Mouse (Mus musculus): ENCODE measurements at regions not wholly inside any gene's neighbourhood (a gene's known extent, or its start where the extent isn't known, plus 50 kb on each side); places are given as distances from the start of the nearest gene placed in this dataset.

DNA sequence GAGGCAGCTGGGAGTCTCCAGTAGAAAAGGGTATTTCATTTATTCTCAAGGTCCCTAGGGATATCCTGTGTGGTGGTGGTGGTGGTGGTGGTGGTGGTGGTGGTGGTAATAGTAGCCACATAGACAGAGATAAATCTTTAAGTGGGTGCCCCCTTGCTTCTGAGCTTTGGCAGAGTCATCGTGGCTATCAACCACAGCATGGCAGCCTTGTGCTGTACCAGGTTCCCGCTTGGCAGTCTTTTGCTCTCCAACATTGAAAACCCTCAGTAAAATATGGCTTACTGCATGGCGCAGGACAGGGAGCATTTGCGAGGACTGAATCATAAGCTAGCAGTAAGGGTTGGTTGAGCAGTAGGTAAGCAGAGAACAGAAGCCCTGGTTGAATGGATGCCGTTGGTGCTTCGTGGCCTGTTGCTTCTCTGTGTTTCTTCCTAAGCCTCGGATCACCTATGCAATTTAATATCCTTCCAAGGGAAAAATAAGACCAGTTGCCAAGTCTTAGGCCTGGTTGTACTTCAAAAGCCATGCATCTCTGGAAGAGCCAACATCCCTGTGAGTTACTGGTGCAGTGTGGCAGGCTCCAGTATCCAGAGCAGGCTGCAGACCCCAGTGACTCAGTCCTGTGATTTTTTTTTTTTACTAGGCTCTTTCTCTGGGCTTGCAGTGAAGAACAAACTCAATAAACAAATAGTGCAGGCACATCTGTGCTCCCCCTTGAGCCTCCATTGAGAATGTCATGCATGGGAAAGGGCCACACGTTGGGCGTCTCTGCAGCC is 76.6 kb upstream of the Maml3 start:
- 85% methylated on average over 9 of the region's 9 CpGs for WGBS

DNA sequence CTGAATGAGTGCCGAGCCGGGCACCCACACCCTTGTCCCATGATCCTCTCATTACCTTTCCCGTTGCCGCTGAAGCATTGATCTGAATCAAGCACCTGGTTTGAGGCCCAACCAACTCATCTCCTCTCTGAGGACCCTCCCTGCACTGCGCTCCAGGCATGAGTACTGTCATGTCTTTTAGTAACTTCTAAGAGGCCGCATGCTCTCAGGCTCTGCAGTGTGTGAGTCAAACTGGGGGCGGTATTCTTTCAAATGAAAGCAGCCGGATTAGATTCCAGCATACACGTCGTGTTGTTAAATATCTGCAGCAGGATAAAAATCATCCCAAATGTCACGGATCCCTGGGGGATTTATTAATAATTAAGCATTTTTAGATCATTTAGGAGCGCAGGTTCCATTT is 79.4 kb upstream of the Maml3 start:
- H3K4me2 ChIP-seq (replicated peaks; ENCODE audit: low read depth) = no peak overlapping the region
- no peaks in the 10 kb centered on the region for H3K9me3 ChIP-seq (ENCODE audit: control insufficient read depth, low read length)
- no peak overlapping the region for H3K9ac ChIP-seq (ENCODE audit: low read length)
- no peaks in the 10 kb centered on the region for H3K36me3 ChIP-seq (ENCODE audit: control insufficient read depth, insufficient read depth, low read length)
- H3K4me1 ChIP-seq (replicated peaks; ENCODE audit: control insufficient read depth, insufficient read depth) = peaks cover 8% of the 10 kb centered on the region; the same call in 1 of the 2 replicates
- DNase-seq (ENCODE audit: low spot score) (peak; percentile 3), ATAC-seq (ENCODE audit: low FRiP score, low TSS enrichment) (no peak)
- TF ChIP-seq EP300 (optimal IDR thresholded peaks at IDR 0.05) (no peak), CTCF (IDR thresholded peaks at IDR 0.05; ENCODE audit: low read depth) (no peak)
- no peaks in the 10 kb centered on the region for H3K27me3 ChIP-seq (ENCODE audit: control insufficient read depth, insufficient read depth, low read length)
- no peak overlapping the region for H3K27ac ChIP-seq (replicated peaks)
- WGBS = 66% methylated on average over 12 of the region's 12 CpGs
- no peak overlapping the region for H3K4me3 ChIP-seq (ENCODE audit: low read depth, low read length)

More for the DNA sequence above, 76.6 kb upstream of the Maml3 start:
- no peak overlapping the region for H3K9ac ChIP-seq (ENCODE audit: low read length)
- TF ChIP-seq CTCF (IDR thresholded peaks at IDR 0.05; ENCODE audit: low read depth) (peak; percentile 39), EP300 (optimal IDR thresholded peaks at IDR 0.05) (no peak)
- H3K36me3 ChIP-seq (ENCODE audit: control insufficient read depth, insufficient read depth, low read length) = no peaks in the 10 kb centered on the region
- ATAC-seq (ENCODE audit: low FRiP score, low TSS enrichment) (no peak), DNase-seq (ENCODE audit: low spot score) (no peak)
- H3K4me1 ChIP-seq (replicated peaks; ENCODE audit: control insufficient read depth, insufficient read depth) = peaks cover 8% of the 10 kb centered on the region; the same call in 1 of the 2 replicates
- no peak overlapping the region for H3K4me3 ChIP-seq (ENCODE audit: low read depth, low read length)
- no peaks in the 10 kb centered on the region for H3K27me3 ChIP-seq (ENCODE audit: control insufficient read depth, insufficient read depth, low read length)
- H3K27ac ChIP-seq (replicated peaks) = peak overlapping the region; percentile 90
- H3K9me3 ChIP-seq (ENCODE audit: control insufficient read depth, low read length) = no peaks in the 10 kb centered on the region
- H3K4me2 ChIP-seq (replicated peaks; ENCODE audit: low read depth) = no peak overlapping the region

DNA sequence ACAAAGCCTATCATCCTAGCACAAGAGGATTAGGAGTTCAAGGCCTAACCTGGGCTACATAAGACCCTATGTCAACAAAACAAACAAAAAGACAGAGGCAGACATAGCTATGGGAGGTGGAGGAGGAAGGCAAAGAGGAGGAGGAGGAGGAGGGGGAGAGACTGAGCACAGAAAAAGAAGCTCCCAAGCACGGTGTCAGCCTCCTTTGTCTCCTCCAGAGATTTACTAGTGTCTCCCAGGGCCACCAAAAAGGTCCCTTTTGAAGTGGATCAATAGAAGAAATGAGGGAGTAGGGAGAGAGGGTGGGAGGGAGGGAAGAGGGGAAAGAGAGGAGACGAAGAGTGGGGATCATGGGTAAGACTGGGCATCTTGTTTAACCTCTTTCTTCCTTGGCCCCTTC is 80.5 kb upstream of the Maml3 start:
- WGBS = 48% methylated on average over 2 of the region's 2 CpGs
- no peak overlapping the region for H3K4me2 ChIP-seq (replicated peaks; ENCODE audit: low read depth)
- H3K4me1 ChIP-seq (replicated peaks; ENCODE audit: control insufficient read depth, insufficient read depth) = peaks cover 5% of the 10 kb centered on the region; the same call in 1 of the 2 replicates
- H3K9me3 ChIP-seq (ENCODE audit: control insufficient read depth, low read length) = no peaks in the 10 kb centered on the region
- H3K27ac ChIP-seq (replicated peaks) = no peak overlapping the region
- DNase-seq (ENCODE audit: low spot score) (no peak), ATAC-seq (ENCODE audit: low FRiP score, low TSS enrichment) (no peak)
- no peaks in the 10 kb centered on the region for H3K27me3 ChIP-seq (ENCODE audit: control insufficient read depth, insufficient read depth, low read length)
- H3K9ac ChIP-seq (ENCODE audit: low read length) = no peak overlapping the region
- no peak overlapping the region for H3K4me3 ChIP-seq (ENCODE audit: low read depth, low read length)
- no peak for TF ChIP-seq EP300 (optimal IDR thresholded peaks at IDR 0.05)
- no peak for TF ChIP-seq CTCF (IDR thresholded peaks at IDR 0.05; ENCODE audit: low read depth)
- H3K36me3 ChIP-seq (ENCODE audit: control insufficient read depth, insufficient read depth, low read length) = no peaks in the 10 kb centered on the region

DNA sequence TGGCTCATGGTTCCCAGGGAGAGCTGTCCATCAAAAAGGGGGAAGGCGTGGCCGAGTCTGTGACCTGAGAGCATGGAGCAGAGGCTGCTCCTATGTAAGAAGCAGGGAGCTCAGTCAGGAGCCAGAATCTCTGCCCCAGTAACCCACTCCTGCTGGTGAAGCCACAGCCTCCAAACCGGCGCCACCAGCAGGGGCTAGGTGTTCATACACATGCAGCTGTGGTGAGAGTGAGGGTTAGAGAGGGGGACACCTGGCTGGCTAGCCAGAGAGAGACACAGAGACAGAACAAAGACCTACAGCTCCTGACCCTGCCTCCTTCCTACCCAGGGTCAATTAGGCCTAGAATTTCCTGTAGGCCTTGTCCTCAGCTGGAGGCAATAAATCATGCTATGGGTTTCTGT is 80.7 kb upstream of the Foxo1 start:
- no peaks in the 10 kb centered on the region for H3K36me3 ChIP-seq (ENCODE audit: control insufficient read depth, insufficient read depth, low read length)
- no peak overlapping the region for H3K9ac ChIP-seq (ENCODE audit: low read length)
- H3K27me3 ChIP-seq (ENCODE audit: control insufficient read depth, insufficient read depth, low read length) = no peaks in the 10 kb centered on the region
- H3K4me3 ChIP-seq (ENCODE audit: low read depth, low read length) = no peak overlapping the region
- 68% methylated on average over 4 of the region's 4 CpGs for WGBS
- no peaks in the 10 kb centered on the region for H3K4me1 ChIP-seq (replicated peaks; ENCODE audit: control insufficient read depth, insufficient read depth)
- DNase-seq (ENCODE audit: low spot score) (peak; percentile 15), ATAC-seq (ENCODE audit: low FRiP score, low TSS enrichment) (no peak)
- TF ChIP-seq CTCF (IDR thresholded peaks at IDR 0.05; ENCODE audit: low read depth) = no peak
- H3K27ac ChIP-seq (replicated peaks) = no peak overlapping the region
- no peaks in the 10 kb centered on the region for H3K9me3 ChIP-seq (ENCODE audit: control insufficient read depth, low read length)
- no peak overlapping the region for H3K4me2 ChIP-seq (replicated peaks; ENCODE audit: low read depth)

GRCm38 (mm10) chr3:52188303-52188702 is 79.8 kb upstream of the Foxo1 start:
- Histone ChIP-seq H3K9ac (ENCODE audit: low read length) (no peak overlapping the region), H3K9me3 (ENCODE audit: control insufficient read depth, low read length) (no peaks in the 10 kb centered on the region), H3K27ac (replicated peaks) (no peak overlapping the region), H3K4me3 (ENCODE audit: low read depth, low read length) (no peak overlapping the region), H3K4me1 (replicated peaks; ENCODE audit: control insufficient read depth, insufficient read depth) (no peaks in the 10 kb centered on the region), H3K36me3 (ENCODE audit: control insufficient read depth, insufficient read depth, low read length) (no peaks in the 10 kb centered on the region), H3K27me3 (ENCODE audit: control insufficient read depth, insufficient read depth, low read length) (no peaks in the 10 kb centered on the region), H3K4me2 (replicated peaks; ENCODE audit: low read depth) (no peak overlapping the region)
- 85% methylated on average over 6 of the region's 6 CpGs for WGBS
- no peak for DNase-seq (ENCODE audit: low spot score)
- TF ChIP-seq CTCF (IDR thresholded peaks at IDR 0.05; ENCODE audit: low read depth) (no peak), EP300 (optimal IDR thresholded peaks at IDR 0.05) (no peak)
- no peak for ATAC-seq (ENCODE audit: low FRiP score, low TSS enrichment)

GRCm38 (mm10) chr3:52189016-52189415 is 79.1 kb upstream of the Foxo1 start:
- H3K9me3 ChIP-seq (ENCODE audit: control insufficient read depth, low read length) = no peaks in the 10 kb centered on the region
- no peaks in the 10 kb centered on the region for H3K4me1 ChIP-seq (replicated peaks; ENCODE audit: control insufficient read depth, insufficient read depth)
- no peak overlapping the region for H3K4me3 ChIP-seq (ENCODE audit: low read depth, low read length)
- no peaks in the 10 kb centered on the region for H3K36me3 ChIP-seq (ENCODE audit: control insufficient read depth, insufficient read depth, low read length)
- no peak overlapping the region for H3K9ac ChIP-seq (ENCODE audit: low read length)
- DNase-seq (ENCODE audit: low spot score) = no peak
- WGBS = 82% methylated on average over 6 of the region's 6 CpGs
- H3K27me3 ChIP-seq (ENCODE audit: control insufficient read depth, insufficient read depth, low read length) = no peaks in the 10 kb centered on the region
- no peak for ATAC-seq (ENCODE audit: low FRiP score, low TSS enrichment)
- H3K27ac ChIP-seq (replicated peaks) = no peak overlapping the region
- TF ChIP-seq CTCF (IDR thresholded peaks at IDR 0.05; ENCODE audit: low read depth) (no peak), EP300 (optimal IDR thresholded peaks at IDR 0.05) (no peak)
- no peak overlapping the region for H3K4me2 ChIP-seq (replicated peaks; ENCODE audit: low read depth)
